Mouse (Mus musculus): ENCODE data around the gene Gm17018. TPM values are rescaled to one million over a fixed set of nuclear protein-coding genes. Genes with fewer than 3 reads are reported as not detected.

The Gm17018 gene
- polyA plus RNA-seq, 1 experiment from 2014 or later: 12.1 TPM

DNA sequence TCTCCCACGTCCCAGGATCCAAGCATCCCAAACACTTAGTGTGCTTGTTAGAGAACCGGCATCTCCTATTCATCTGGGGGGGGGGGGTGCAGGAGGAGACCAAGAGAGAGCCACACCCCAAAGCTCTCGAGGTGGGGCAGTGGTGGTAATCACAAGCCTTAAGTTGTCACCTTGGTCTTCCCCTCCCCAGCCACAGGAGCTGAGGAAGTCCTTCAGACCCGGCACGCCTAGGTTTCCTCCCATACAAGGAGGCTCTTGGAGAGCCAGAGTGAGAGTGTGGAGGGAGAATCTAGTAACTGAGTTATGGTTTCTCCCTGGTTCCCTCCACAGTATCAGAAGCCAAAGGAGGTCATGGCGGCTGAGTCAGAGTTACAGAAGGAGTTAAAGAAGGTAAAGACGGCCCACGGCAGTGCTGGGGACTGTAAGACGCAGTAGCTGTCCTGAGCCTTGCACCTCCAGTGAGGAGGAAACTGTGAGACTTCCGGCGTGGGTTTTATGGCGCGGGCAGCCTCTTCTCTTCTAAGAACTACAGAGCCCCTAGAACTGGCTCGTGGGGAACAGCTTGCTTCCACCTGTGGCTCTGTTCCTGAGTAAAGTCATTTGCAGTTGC lies 16.8 kb downstream of the Gm17018 start:
- Histone ChIP-seq H3K9ac (no peak overlapping the region), H3K36me3 (replicated peaks) (peaks cover 22% of the 10 kb centered on the region), H3K9me3 (replicated peaks) (no peaks in the 10 kb centered on the region), H3K4me2 (no peak overlapping the region), H3K27me3 (no peaks in the 10 kb centered on the region; the same call in 1 of the 2 replicates), H3K4me3 (replicated peaks) (no peak overlapping the region), H3K4me1 (replicated peaks) (peaks cover 49% of the 10 kb centered on the region), H3K27ac (replicated peaks) (no peak overlapping the region)
- no peak for ATAC-seq (ENCODE audit: insufficient read depth)
- 43% methylated on average over 14 of the region's 14 CpGs for WGBS (ENCODE audit: insufficient replicate concordance)

DNA sequence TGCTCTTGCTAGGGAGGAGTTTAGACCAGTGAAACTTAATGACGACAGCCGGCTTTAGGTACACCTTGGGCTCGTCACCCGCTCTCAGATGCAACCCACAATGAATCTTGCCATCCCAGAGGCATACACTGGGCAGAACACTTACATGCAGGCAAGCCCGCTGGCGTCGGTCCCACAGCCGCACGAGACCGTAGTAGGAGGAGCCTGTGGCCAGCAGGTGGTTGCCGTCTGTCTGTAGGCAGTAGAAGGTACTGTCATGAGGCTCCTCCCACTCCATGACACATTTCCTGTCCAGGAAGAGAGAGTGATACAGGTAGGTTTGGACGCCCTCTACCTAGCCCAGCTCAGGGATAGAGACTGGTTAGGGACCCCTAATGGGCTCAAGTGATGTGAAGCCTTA lies 18.6 kb downstream of the Gm17018 start:
- no peak for ATAC-seq (ENCODE audit: insufficient read depth)
- no peak overlapping the region for H3K27ac ChIP-seq (replicated peaks)
- H3K4me3 ChIP-seq (replicated peaks): no peak overlapping the region
- peaks cover 25% of the 10 kb centered on the region for H3K36me3 ChIP-seq (replicated peaks)
- H3K9ac ChIP-seq: no peak overlapping the region
- H3K9me3 ChIP-seq (replicated peaks): no peaks in the 10 kb centered on the region
- 82% methylated on average over 12 of the region's 12 CpGs for WGBS (ENCODE audit: insufficient replicate concordance)
- no peaks in the 10 kb centered on the region; the same call in 1 of the 2 replicates for H3K27me3 ChIP-seq
- no peak overlapping the region for H3K4me2 ChIP-seq
- H3K4me1 ChIP-seq (replicated peaks): peaks cover 35% of the 10 kb centered on the region

DNA sequence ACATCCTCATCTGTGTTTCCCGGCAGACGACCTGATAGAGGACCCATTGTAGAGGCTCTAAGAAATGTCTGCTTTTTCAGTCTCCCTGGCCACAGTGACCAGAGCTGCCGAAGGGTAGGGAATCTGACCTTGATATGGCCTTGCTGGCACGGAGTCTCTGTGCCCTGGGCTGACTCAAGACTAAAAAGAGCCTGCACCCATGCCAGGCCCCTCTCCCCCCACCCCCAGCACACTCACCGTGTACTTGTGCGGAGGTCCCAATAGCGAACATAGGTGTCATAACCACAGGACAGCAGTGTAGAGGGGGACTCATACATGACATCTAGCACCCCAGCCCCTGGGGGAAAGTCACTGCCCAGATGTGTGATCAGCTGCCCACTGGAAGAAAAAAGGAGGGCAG lies 19.0 kb downstream of the Gm17018 start:
- no peaks in the 10 kb centered on the region for H3K9me3 ChIP-seq (replicated peaks)
- H3K9ac ChIP-seq: no peak overlapping the region
- H3K27me3 ChIP-seq: no peaks in the 10 kb centered on the region; the same call in 1 of the 2 replicates
- H3K4me1 ChIP-seq (replicated peaks): peaks cover 31% of the 10 kb centered on the region
- no peak overlapping the region for H3K4me3 ChIP-seq (replicated peaks)
- H3K27ac ChIP-seq (replicated peaks): no peak overlapping the region
- no peak overlapping the region for H3K4me2 ChIP-seq
- no peak for ATAC-seq (ENCODE audit: insufficient read depth)
- WGBS (ENCODE audit: insufficient replicate concordance): 84% methylated on average over 7 of the region's 7 CpGs
- H3K36me3 ChIP-seq (replicated peaks): peaks cover 25% of the 10 kb centered on the region

DNA sequence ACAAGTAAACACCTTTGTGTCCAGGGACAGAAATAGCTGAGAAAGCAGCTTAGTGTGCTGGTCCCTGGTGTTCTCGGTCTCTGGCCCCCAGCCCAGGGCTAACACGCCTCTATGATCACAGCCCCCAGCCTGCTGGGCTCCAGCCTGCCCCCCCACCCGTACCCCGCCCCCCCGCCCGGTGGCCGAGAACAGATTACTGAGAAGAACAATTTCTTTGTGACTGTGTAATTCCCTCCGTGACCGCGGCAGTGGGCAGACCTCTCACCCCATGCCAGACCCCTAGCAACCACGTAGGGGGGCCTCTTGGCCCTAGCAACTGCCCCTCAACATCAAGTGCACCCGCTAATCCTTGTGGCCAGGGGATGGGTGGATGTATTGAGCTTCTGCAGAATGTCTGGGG lies 19.8 kb downstream of the Gm17018 start:
- H3K27me3 ChIP-seq: no peaks in the 10 kb centered on the region; the same call in 1 of the 2 replicates
- no peaks in the 10 kb centered on the region for H3K9me3 ChIP-seq (replicated peaks)
- peaks cover 25% of the 10 kb centered on the region for H3K36me3 ChIP-seq (replicated peaks)
- H3K4me3 ChIP-seq (replicated peaks): no peak overlapping the region
- ATAC-seq (ENCODE audit: insufficient read depth): no peak
- H3K9ac ChIP-seq: no peak overlapping the region
- H3K4me1 ChIP-seq (replicated peaks): peaks cover 23% of the 10 kb centered on the region
- H3K27ac ChIP-seq (replicated peaks): no peak overlapping the region
- no peak overlapping the region for H3K4me2 ChIP-seq
- 84% methylated on average over 12 of the region's 12 CpGs for whole genome bisulfite sequencing (ENCODE audit: insufficient replicate concordance)

DNA sequence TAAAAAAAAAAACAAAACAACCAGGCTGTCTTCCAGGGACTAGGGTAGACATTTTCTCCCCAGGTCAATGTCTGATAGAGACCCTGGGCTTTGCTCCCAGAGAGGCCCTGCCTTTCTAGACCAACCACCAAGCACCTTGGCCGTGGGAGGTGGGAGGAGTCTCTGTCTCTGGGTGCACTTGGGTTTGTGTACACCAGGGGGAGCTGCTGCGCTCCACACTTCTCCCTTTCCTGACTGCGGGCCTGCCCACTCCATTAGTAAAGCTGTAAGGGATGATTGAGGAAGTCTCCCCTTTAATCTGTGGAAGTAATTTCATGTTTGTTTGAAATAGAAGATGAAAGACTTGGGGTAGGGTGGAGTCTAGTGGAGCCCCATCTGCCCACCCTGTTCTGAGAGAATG lies 20.8 kb downstream of the Gm17018 start:
- Histone ChIP-seq H3K9me3 (replicated peaks) (no peaks in the 10 kb centered on the region), H3K36me3 (replicated peaks) (peaks cover 25% of the 10 kb centered on the region), H3K27ac (replicated peaks) (no peak overlapping the region), H3K4me2 (no peak overlapping the region), H3K9ac (no peak overlapping the region), H3K27me3 (no peaks in the 10 kb centered on the region), H3K4me1 (replicated peaks) (peaks cover 13% of the 10 kb centered on the region), H3K4me3 (replicated peaks) (no peak overlapping the region)
- 28% methylated on average over 3 of the region's 3 CpGs for WGBS (ENCODE audit: insufficient replicate concordance)
- ATAC-seq (ENCODE audit: insufficient read depth): no peak

DNA sequence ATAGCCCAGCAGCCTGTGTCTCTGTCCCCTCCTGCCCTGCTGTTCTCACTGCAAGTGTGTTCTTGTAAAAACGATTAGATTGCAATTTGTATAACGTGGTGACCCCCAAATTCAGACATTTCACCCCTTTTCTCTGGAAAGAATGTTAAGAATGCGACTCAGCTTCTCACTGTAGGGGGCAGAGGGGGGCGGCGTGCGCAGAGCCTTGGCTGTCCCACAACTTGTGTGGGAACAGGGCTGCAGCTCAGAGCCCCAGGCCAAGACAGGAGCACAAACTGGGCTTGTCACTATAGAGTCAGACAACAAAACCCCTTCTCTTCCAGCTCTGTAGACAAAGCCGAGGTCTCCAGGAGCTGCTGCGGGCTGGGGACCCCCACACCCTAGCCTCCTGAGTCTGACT lies 21.7 kb downstream of the Gm17018 start:
- Histone ChIP-seq H3K4me2 (no peak overlapping the region), H3K9ac (no peak overlapping the region), H3K4me3 (replicated peaks) (no peak overlapping the region), H3K27ac (replicated peaks) (no peak overlapping the region), H3K4me1 (replicated peaks) (peaks cover 7% of the 10 kb centered on the region), H3K36me3 (replicated peaks) (peaks cover 25% of the 10 kb centered on the region), H3K27me3 (no peaks in the 10 kb centered on the region), H3K9me3 (replicated peaks) (no peaks in the 10 kb centered on the region)
- ATAC-seq (ENCODE audit: insufficient read depth): no peak
- 77% methylated on average over 8 of the region's 8 CpGs for WGBS (ENCODE audit: insufficient replicate concordance)

DNA sequence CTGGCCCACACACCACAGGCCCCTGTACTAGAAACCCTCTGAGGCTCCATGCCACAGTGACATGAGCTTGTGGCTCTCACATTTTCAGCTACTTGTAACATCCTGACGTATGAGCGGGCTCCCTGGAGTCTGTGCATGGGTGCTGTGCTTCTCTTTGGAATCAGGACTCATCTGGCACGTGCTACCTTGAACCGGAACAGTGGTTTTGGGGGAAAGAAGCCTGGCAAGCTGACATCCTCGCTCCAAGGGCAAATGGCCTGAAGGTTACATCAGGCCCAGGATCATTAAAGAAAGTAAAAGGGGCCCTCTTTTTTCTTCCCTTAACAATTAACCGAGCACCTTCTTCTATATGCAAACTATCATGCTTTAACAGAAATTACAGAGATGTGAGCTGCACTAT lies 22.7 kb downstream of the Gm17018 start:
- no peak for ATAC-seq (ENCODE audit: insufficient read depth)
- no peak overlapping the region for H3K4me3 ChIP-seq (replicated peaks)
- no peak overlapping the region for H3K4me2 ChIP-seq
- H3K9ac ChIP-seq: no peak overlapping the region
- peaks cover 16% of the 10 kb centered on the region for H3K36me3 ChIP-seq (replicated peaks)
- WGBS (ENCODE audit: insufficient replicate concordance): 81% methylated on average over 6 of the region's 6 CpGs
- no peaks in the 10 kb centered on the region for H3K9me3 ChIP-seq (replicated peaks)
- 0 out of 2 replicates have a peak, but pooled peaks cover 3% of the 10 kb centered on the region for H3K4me1 ChIP-seq (replicated peaks)
- no peaks in the 10 kb centered on the region for H3K27me3 ChIP-seq
- no peak overlapping the region for H3K27ac ChIP-seq (replicated peaks)

DNA sequence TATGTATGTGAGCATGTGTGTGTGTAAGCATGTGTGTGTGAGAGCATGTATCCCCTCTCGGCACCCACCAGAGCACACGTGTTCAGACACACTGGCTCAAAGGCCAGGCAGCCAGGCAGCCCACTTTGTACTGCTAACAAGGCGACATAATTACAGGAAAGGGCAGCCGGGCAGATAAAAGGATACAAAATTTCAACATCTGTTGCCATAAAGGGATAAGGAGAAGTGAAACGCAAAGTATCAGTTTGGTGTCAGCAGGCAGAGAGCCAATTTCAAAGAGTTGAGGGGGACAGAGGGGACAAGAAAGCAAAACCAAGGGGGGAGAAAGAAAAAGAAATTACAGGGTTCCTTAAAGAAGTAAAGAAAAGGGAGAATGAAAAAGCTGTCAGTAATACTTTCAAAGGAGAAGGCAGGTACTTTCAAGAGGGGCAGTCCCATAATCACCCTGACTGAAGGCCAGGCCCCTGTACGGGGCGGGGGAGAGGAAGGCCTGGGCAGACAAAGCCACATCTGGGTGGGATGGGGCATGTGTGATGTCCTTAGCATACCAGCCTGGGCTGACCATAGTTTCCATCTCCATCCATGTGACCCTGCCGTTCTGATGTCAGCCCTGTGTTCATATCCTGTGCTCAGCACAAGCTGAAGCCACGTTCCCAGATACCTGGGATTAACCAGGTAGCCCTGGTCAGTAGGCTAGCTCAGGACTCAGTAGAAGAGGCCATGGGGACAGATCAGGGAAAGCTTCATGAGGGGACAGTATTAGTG lies 24.6 kb downstream of the Gm17018 start:
- Histone ChIP-seq H3K27ac (replicated peaks) (no peak overlapping the region), H3K27me3 (no peaks in the 10 kb centered on the region), H3K9me3 (replicated peaks) (no peaks in the 10 kb centered on the region), H3K4me1 (replicated peaks) (0 out of 2 replicates have a peak, but pooled peaks cover 3% of the 10 kb centered on the region), H3K4me3 (replicated peaks) (no peak overlapping the region), H3K4me2 (no peak overlapping the region), H3K36me3 (replicated peaks) (0 out of 2 replicates have a peak, but pooled peaks cover 3% of the 10 kb centered on the region), H3K9ac (no peak overlapping the region)
- 57% methylated on average over 9 of the region's 9 CpGs for WGBS (ENCODE audit: insufficient replicate concordance)
- ATAC-seq (ENCODE audit: insufficient read depth): no peak

DNA sequence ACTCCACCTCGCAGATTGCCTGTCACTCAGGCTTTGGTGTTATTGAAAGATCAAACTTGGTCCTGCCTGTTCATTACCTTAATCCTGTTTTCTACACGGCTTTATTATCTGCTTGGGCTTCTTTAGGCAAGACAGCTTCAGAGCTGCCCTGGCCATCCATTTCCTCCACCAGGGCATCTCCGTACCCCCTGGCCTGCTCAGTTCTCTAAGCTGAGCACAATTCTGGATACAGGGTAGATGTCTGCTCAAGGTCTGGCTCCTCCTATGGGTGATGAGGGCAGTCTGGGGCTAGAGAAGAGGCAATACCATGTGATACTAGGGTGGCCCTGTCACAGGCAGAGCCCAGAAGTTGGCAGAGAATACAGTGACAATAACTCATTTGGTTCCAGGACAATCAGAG lies 26.4 kb downstream of the Gm17018 start:
- no peak for ATAC-seq (ENCODE audit: insufficient read depth)
- no peaks in the 10 kb centered on the region for H3K27me3 ChIP-seq
- H3K36me3 ChIP-seq (replicated peaks): 0 out of 2 replicates have a peak, but pooled peaks cover 3% of the 10 kb centered on the region
- 75% methylated on average over 3 of the region's 3 CpGs for WGBS (ENCODE audit: insufficient replicate concordance)
- H3K4me1 ChIP-seq (replicated peaks): 0 out of 2 replicates have a peak, but pooled peaks cover 4% of the 10 kb centered on the region
- H3K9ac ChIP-seq: no peak overlapping the region
- H3K27ac ChIP-seq (replicated peaks): no peak overlapping the region
- H3K4me2 ChIP-seq: no peak overlapping the region
- no peaks in the 10 kb centered on the region for H3K9me3 ChIP-seq (replicated peaks)
- no peak overlapping the region for H3K4me3 ChIP-seq (replicated peaks)

DNA sequence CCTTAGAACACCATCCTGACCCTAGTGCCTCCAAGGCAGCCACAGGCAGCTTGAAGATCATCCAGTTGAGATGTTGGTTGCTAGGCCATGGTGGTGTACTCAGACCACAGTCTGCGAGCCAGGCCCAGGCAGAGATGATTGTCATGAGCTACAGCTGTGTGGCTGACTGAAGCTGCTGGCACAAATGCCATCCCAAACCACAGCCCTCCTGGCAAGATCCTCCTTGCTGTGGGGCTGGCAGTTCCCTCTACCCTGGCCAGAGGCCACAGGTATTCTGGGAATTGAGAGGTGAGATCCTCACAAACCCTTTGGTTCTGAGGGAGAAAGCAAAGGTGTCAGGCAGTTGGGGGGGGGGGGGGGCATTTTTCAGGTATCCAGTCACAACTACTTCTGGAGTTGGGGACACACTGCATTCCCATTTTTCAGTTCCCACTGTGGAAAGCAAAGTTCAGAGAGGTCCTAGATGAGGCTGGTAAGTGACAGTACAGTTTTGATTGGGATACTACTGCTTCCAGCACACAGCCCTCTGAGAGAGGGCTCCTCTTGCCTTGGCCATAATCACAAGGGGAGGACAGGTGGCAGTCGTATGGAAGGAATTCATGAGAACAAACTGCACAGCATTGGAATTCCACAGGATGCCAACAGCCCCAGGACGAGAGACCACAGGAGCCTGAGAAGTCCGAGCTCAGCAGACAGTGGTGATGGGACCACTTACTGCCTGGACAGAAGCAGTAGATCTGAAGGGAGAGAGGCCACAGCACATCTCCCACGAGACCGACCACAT lies 27.3 kb downstream of the Gm17018 start:
- no peak for ATAC-seq (ENCODE audit: insufficient read depth)
- H3K27me3 ChIP-seq: no peaks in the 10 kb centered on the region
- H3K4me3 ChIP-seq (replicated peaks): no peak overlapping the region
- H3K36me3 ChIP-seq (replicated peaks): no peaks in the 10 kb centered on the region
- WGBS (ENCODE audit: insufficient replicate concordance): 68% methylated on average over 6 of the region's 6 CpGs
- H3K27ac ChIP-seq (replicated peaks): no peak overlapping the region
- no peaks in the 10 kb centered on the region for H3K9me3 ChIP-seq (replicated peaks)
- H3K4me2 ChIP-seq: no peak overlapping the region
- no peak overlapping the region for H3K9ac ChIP-seq
- peaks cover 7% of the 10 kb centered on the region; the same call in 1 of the 2 replicates for H3K4me1 ChIP-seq (replicated peaks)

DNA sequence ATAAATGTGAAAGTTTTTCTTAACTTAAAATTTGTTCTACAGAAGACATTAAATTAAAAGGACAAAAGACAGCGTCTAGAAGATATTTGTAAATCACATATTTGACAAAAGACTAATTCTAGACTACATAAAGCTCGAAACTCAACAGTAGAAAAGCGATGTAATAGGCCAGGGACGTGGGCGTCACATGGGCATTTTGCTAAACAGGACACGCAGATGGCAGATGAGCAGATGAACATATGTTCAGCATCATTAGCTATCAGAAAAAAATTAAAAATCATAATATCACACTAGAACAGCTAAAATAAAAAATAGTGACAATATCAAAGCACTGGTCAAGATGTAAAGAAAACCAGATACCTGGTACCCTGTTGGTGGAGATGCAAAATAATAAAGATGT lies 29.3 kb downstream of the Gm17018 start:
- no peak overlapping the region for H3K27ac ChIP-seq (replicated peaks)
- H3K4me2 ChIP-seq: no peak overlapping the region
- H3K9ac ChIP-seq: no peak overlapping the region
- no peak overlapping the region for H3K4me3 ChIP-seq (replicated peaks)
- H3K27me3 ChIP-seq: no peaks in the 10 kb centered on the region
- 83% methylated on average over 6 of the region's 6 CpGs for WGBS (ENCODE audit: insufficient replicate concordance)
- no peaks in the 10 kb centered on the region for H3K36me3 ChIP-seq (replicated peaks)
- peaks cover 10% of the 10 kb centered on the region; the same call in 1 of the 2 replicates for H3K4me1 ChIP-seq (replicated peaks)
- H3K9me3 ChIP-seq (replicated peaks): no peaks in the 10 kb centered on the region
- no peak for ATAC-seq (ENCODE audit: insufficient read depth)

Measured in liver, embryonic 15.5 days (tissue).